Mouse (Mus musculus): ENCODE measurements around the gene H2-DMb2. TPM values are rescaled to one million over a fixed set of nuclear protein-coding genes. Genes with fewer than 3 reads are reported as not detected.
A peak's percentile ranks its signal among the peaks of the same experiment; 100 is the strongest.

Gene H2-DMb2
- polyA plus RNA-seq, 1 experiment from 2014 or later = not detected

- Histone ChIP-seq H3K4me3 (ENCODE audit: low read depth, low read length) (no peak overlapping the region), H3K27ac (ENCODE audit: low read depth, low read length) (no peak overlapping the region), H3K27me3 (ENCODE audit: control insufficient read depth, insufficient read depth, low read length) (no peaks in the 10 kb centered on the region), H3K4me1 (ENCODE audit: control insufficient read depth, insufficient read depth, low read length) (no peaks in the 10 kb centered on the region), H3K9me3 (ENCODE audit: control insufficient read depth, low read length) (no peaks in the 10 kb centered on the region), H3K36me3 (ENCODE audit: control insufficient read depth, insufficient read depth, low read length) (no peaks in the 10 kb centered on the region), H3K4me2 (no peak overlapping the region), H3K9ac (ENCODE audit: low read length) (no peak overlapping the region)
- WGBS = 43% methylated on average over 9 of the region's 9 CpGs
- ATAC-seq (ENCODE audit: low FRiP score) (no peak), DNase-seq (ENCODE audit: low spot score, missing footprints) (no peak)
Measured at GRCm38 (mm10) chr17:34164202-34164895, 21.2 kb downstream of the H2-DMb2 start.

- Histone ChIP-seq H3K9ac (ENCODE audit: low read length) (no peak overlapping the region), H3K4me3 (ENCODE audit: low read depth, low read length) (no peak overlapping the region), H3K27me3 (ENCODE audit: control insufficient read depth, insufficient read depth, low read length) (no peaks in the 10 kb centered on the region), H3K4me1 (ENCODE audit: control insufficient read depth, insufficient read depth, low read length) (no peaks in the 10 kb centered on the region), H3K27ac (ENCODE audit: low read depth, low read length) (no peak overlapping the region), H3K9me3 (ENCODE audit: control insufficient read depth, low read length) (no peaks in the 10 kb centered on the region), H3K36me3 (ENCODE audit: control insufficient read depth, insufficient read depth, low read length) (no peaks in the 10 kb centered on the region), H3K4me2 (no peak overlapping the region)
- DNase-seq (ENCODE audit: low spot score, missing footprints) = no peak
- no peak for ATAC-seq (ENCODE audit: low FRiP score)
- 82% methylated on average over 6 of the region's 6 CpGs for WGBS
Measured at GRCm38 (mm10) chr17:34165033-34165730, 22.1 kb downstream of the H2-DMb2 start.

GRCm38 (mm10) chr17:34169279-34169678, 26.2 kb downstream of the H2-DMb2 start:
- peaks cover 4% of the 10 kb centered on the region; the same call in 1 of the 2 replicates for H3K9me3 ChIP-seq (ENCODE audit: control insufficient read depth, low read length)
- H3K9ac ChIP-seq (ENCODE audit: low read length) = no peak overlapping the region
- H3K27ac ChIP-seq (ENCODE audit: low read depth, low read length) = no peak overlapping the region
- no peak overlapping the region for H3K4me2 ChIP-seq
- 4% methylated on average over 2 of the region's 2 CpGs for WGBS
- no peaks in the 10 kb centered on the region for H3K27me3 ChIP-seq (ENCODE audit: control insufficient read depth, insufficient read depth, low read length)
- H3K36me3 ChIP-seq (ENCODE audit: control insufficient read depth, insufficient read depth, low read length) = no peaks in the 10 kb centered on the region
- ATAC-seq (ENCODE audit: low FRiP score) = no peak
- no peak overlapping the region for H3K4me3 ChIP-seq (ENCODE audit: low read depth, low read length)
- H3K4me1 ChIP-seq (ENCODE audit: control insufficient read depth, insufficient read depth, low read length) = no peaks in the 10 kb centered on the region
- peak; percentile 83 for DNase-seq (ENCODE audit: low spot score, missing footprints)

- WGBS = 27% methylated on average over 4 of the region's 4 CpGs
- Histone ChIP-seq H3K27ac (ENCODE audit: low read depth, low read length) (no peak overlapping the region), H3K4me1 (ENCODE audit: control insufficient read depth, insufficient read depth, low read length) (no peaks in the 10 kb centered on the region), H3K9ac (ENCODE audit: low read length) (no peak overlapping the region), H3K27me3 (ENCODE audit: control insufficient read depth, insufficient read depth, low read length) (no peaks in the 10 kb centered on the region), H3K9me3 (ENCODE audit: control insufficient read depth, low read length) (peaks cover 4% of the 10 kb centered on the region; the same call in 1 of the 2 replicates), H3K36me3 (ENCODE audit: control insufficient read depth, insufficient read depth, low read length) (no peaks in the 10 kb centered on the region), H3K4me3 (ENCODE audit: low read depth, low read length) (no peak overlapping the region), H3K4me2 (no peak overlapping the region)
- ATAC-seq (ENCODE audit: low FRiP score) (no peak), DNase-seq (ENCODE audit: low spot score, missing footprints) (peak; percentile 79)
Measured at GRCm38 (mm10) chr17:34170487-34170876, 27.4 kb downstream of the H2-DMb2 start.

- Histone ChIP-seq H3K36me3 (ENCODE audit: control insufficient read depth, insufficient read depth, low read length) (no peaks in the 10 kb centered on the region), H3K4me1 (ENCODE audit: control insufficient read depth, insufficient read depth, low read length) (no peaks in the 10 kb centered on the region), H3K27ac (ENCODE audit: low read depth, low read length) (no peak overlapping the region), H3K9me3 (ENCODE audit: control insufficient read depth, low read length) (peaks cover 4% of the 10 kb centered on the region; the same call in 1 of the 2 replicates), H3K4me3 (ENCODE audit: low read depth, low read length) (no peak overlapping the region), H3K9ac (ENCODE audit: low read length) (no peak overlapping the region), H3K27me3 (ENCODE audit: control insufficient read depth, insufficient read depth, low read length) (no peaks in the 10 kb centered on the region), H3K4me2 (no peak overlapping the region)
- DNase-seq (ENCODE audit: low spot score, missing footprints) = peak; percentile 98
- WGBS = 44% methylated on average over 13 of the region's 13 CpGs
- no peak for ATAC-seq (ENCODE audit: low FRiP score)
Measured at GRCm38 (mm10) chr17:34170877-34171498, 27.9 kb downstream of the H2-DMb2 start.

- Histone ChIP-seq H3K4me1 (ENCODE audit: control insufficient read depth, insufficient read depth, low read length) (no peaks in the 10 kb centered on the region), H3K27me3 (ENCODE audit: control insufficient read depth, insufficient read depth, low read length) (no peaks in the 10 kb centered on the region), H3K9me3 (ENCODE audit: control insufficient read depth, low read length) (peaks cover 7% of the 10 kb centered on the region; the same call in 1 of the 2 replicates), H3K27ac (ENCODE audit: low read depth, low read length) (no peak overlapping the region), H3K4me3 (ENCODE audit: low read depth, low read length) (no peak overlapping the region), H3K4me2 (no peak overlapping the region), H3K9ac (ENCODE audit: low read length) (no peak overlapping the region), H3K36me3 (ENCODE audit: control insufficient read depth, insufficient read depth, low read length) (no peaks in the 10 kb centered on the region)
- 91% methylated on average over 5 of the region's 5 CpGs for WGBS
- no peak for DNase-seq (ENCODE audit: low spot score, missing footprints)
- no peak for ATAC-seq (ENCODE audit: low FRiP score)
Measured at GRCm38 (mm10) chr17:34172528-34172927, 29.4 kb downstream of the H2-DMb2 start.

DNA sequence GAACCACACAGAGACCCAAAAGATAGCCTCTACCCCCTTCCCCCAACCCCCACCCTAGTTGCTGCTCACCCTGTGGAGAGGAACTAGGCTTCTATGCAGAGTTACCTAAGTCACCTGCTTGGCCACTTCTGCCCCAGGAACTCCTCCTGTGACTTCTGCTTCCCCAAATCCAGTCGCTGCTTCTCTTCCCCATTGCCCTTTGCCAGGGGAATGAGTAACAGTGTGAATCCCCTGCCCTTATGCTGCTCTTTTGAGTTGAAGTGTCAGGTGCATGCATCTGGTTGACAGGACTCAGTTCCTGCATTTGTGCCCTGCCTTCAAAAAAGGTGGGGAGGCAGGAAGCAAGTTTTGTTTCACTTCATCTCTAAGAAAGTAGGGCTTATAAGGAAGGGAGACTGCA, 31.0 kb downstream of the H2-DMb2 start:
- ATAC-seq (ENCODE audit: low FRiP score) = no peak
- H3K9me3 ChIP-seq (ENCODE audit: control insufficient read depth, low read length) = peaks cover 7% of the 10 kb centered on the region; the same call in 1 of the 2 replicates
- H3K4me1 ChIP-seq (ENCODE audit: control insufficient read depth, insufficient read depth, low read length) = no peaks in the 10 kb centered on the region
- no peak overlapping the region for H3K4me2 ChIP-seq
- H3K9ac ChIP-seq (ENCODE audit: low read length) = no peak overlapping the region
- no peak overlapping the region for H3K27ac ChIP-seq (ENCODE audit: low read depth, low read length)
- WGBS = 57% methylated on average over 1 of the region's 1 CpGs
- H3K36me3 ChIP-seq (ENCODE audit: control insufficient read depth, insufficient read depth, low read length) = no peaks in the 10 kb centered on the region
- H3K27me3 ChIP-seq (ENCODE audit: control insufficient read depth, insufficient read depth, low read length) = no peaks in the 10 kb centered on the region
- no peak for DNase-seq (ENCODE audit: low spot score, missing footprints)
- H3K4me3 ChIP-seq (ENCODE audit: low read depth, low read length) = no peak overlapping the region

DNA sequence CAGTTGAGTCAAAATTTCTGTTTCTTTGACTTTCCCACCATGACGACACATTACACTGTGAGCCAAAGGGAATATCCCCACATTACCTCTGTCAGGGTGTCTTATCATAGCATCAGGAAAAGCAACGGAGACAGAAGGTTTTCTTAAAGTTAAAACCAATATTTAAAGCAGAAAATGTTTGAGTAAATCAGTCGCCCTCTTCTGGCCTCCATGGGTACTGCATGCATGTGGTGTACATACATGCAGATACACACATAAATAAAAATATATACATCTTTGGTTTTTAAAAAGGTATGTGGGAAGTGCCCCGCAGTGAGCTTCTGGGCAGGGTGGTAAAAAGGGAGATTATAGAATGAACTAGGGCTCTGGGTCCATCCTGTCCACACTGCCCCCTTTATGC, 34.1 kb downstream of the H2-DMb2 start:
- Histone ChIP-seq H3K9ac (ENCODE audit: low read length) (no peak overlapping the region), H3K4me1 (ENCODE audit: control insufficient read depth, insufficient read depth, low read length) (no peaks in the 10 kb centered on the region), H3K36me3 (ENCODE audit: control insufficient read depth, insufficient read depth, low read length) (no peaks in the 10 kb centered on the region), H3K9me3 (ENCODE audit: control insufficient read depth, low read length) (peaks cover 6% of the 10 kb centered on the region; the same call in 1 of the 2 replicates), H3K4me2 (no peak overlapping the region), H3K27ac (ENCODE audit: low read depth, low read length) (no peak overlapping the region), H3K27me3 (ENCODE audit: control insufficient read depth, insufficient read depth, low read length) (no peaks in the 10 kb centered on the region), H3K4me3 (ENCODE audit: low read depth, low read length) (no peak overlapping the region)
- 68% methylated on average over 4 of the region's 4 CpGs for WGBS
- ATAC-seq (ENCODE audit: low FRiP score) (no peak), DNase-seq (ENCODE audit: low spot score, missing footprints) (no peak)

- Histone ChIP-seq H3K27ac (ENCODE audit: low read depth, low read length) (no peak overlapping the region), H3K27me3 (ENCODE audit: control insufficient read depth, insufficient read depth, low read length) (no peaks in the 10 kb centered on the region; the same call in 1 of the 2 replicates), H3K9me3 (ENCODE audit: control insufficient read depth, low read length) (peaks cover 3% of the 10 kb centered on the region; the same call in 1 of the 2 replicates), H3K4me3 (ENCODE audit: low read depth, low read length) (no peak overlapping the region), H3K4me2 (no peak overlapping the region), H3K4me1 (ENCODE audit: control insufficient read depth, insufficient read depth, low read length) (no peaks in the 10 kb centered on the region), H3K9ac (ENCODE audit: low read length) (no peak overlapping the region), H3K36me3 (ENCODE audit: control insufficient read depth, insufficient read depth, low read length) (no peaks in the 10 kb centered on the region)
- 74% methylated on average over 6 of the region's 6 CpGs for WGBS
- DNase-seq (ENCODE audit: low spot score, missing footprints) (no peak), ATAC-seq (ENCODE audit: low FRiP score) (no peak)
Measured at GRCm38 (mm10) chr17:34179019-34179418, 35.9 kb downstream of the H2-DMb2 start.

Measured in midbrain, embryonic 11.5 days (tissue).